Mouse (Mus musculus): ENCODE data around the gene BC004004. TPM values are rescaled to one million over a fixed set of nuclear protein-coding genes. Genes with fewer than 3 reads are reported as not detected.

BC004004 gene
- 60.0 TPM for polyA plus RNA-seq (2014; fragmentation: Illumina TruSeq; extraction: RNeasy Lipid Tissue Mini Kit (QIAGEN cat#74804))

GRCm38 (mm10) chr17:29268682-29269348 is at the start of gene BC004004:
TSS of gene BC004004 (plus strand) at chr17:29268788.

GRCm38 (mm10) chr17:29237772-29238420 is 30.7 kb upstream of the BC004004 start, which contains the start of gene Cpne5:
TSS of gene Cpne5 (minus strand) at chr17:29238167.

GRCm38 (mm10) chr17:29263840-29264633 is 4.6 kb upstream of the BC004004 start, which contains the start of gene Ppil1:
TSS of gene Ppil1 (minus strand) at chr17:29264186.

GRCm38 (mm10) chr17:29317380-29317779 is 48.8 kb downstream of the BC004004 start, which contains the start of gene Pi16:
TSS of gene Pi16 (plus strand) at chr17:29317680.

GRCm38 (mm10) chr17:29347645-29348256 is 79.2 kb downstream of the BC004004 start, which contains the start of gene Mtch1:
TSS of gene Mtch1 (minus strand) at chr17:29347934.

GRCm38 (mm10) chr17:29360761-29361221 is 92.2 kb downstream of the BC004004 start, which contains the start of gene Fgd2:
TSS of gene Fgd2 (plus strand) at chr17:29360914.

Other genes starting within 250 kb of the BC004004 start
- gene Srsf3, start 236.2 kb upstream of the BC004004 start, polyA plus RNA-seq (2014; fragmentation: Illumina TruSeq; extraction: RNeasy Lipid Tissue Mini Kit (QIAGEN cat#74804)): 744 TPM
- 14.2 TPM for gene Cdkn1a, start 177.8 kb upstream of the BC004004 start, polyA plus RNA-seq (2014; fragmentation: Illumina TruSeq; extraction: RNeasy Lipid Tissue Mini Kit (QIAGEN cat#74804))
- gene Rab44, start 154.6 kb upstream of the BC004004 start, polyA plus RNA-seq (2014; fragmentation: Illumina TruSeq; extraction: RNeasy Lipid Tissue Mini Kit (QIAGEN cat#74804)): not detected
- not detected for gene Cpne5, start 30.6 kb upstream of the BC004004 start, polyA plus RNA-seq (2014; fragmentation: Illumina TruSeq; extraction: RNeasy Lipid Tissue Mini Kit (QIAGEN cat#74804))
- 15.3 TPM for gene Ppil1, start 4.6 kb upstream of the BC004004 start, polyA plus RNA-seq (2014; fragmentation: Illumina TruSeq; extraction: RNeasy Lipid Tissue Mini Kit (QIAGEN cat#74804))
- gene Pi16, start 48.9 kb downstream of the BC004004 start, polyA plus RNA-seq (2014; fragmentation: Illumina TruSeq; extraction: RNeasy Lipid Tissue Mini Kit (QIAGEN cat#74804)): not detected
- gene Mtch1, start 79.1 kb downstream of the BC004004 start, polyA plus RNA-seq (2014; fragmentation: Illumina TruSeq; extraction: RNeasy Lipid Tissue Mini Kit (QIAGEN cat#74804)): 5.7 TPM
- not detected for gene Fgd2, start 92.1 kb downstream of the BC004004 start, polyA plus RNA-seq (2014; fragmentation: Illumina TruSeq; extraction: RNeasy Lipid Tissue Mini Kit (QIAGEN cat#74804))
- gene Pim1, start 222.0 kb downstream of the BC004004 start, polyA plus RNA-seq (2014; fragmentation: Illumina TruSeq; extraction: RNeasy Lipid Tissue Mini Kit (QIAGEN cat#74804)): 17.8 TPM

Measured in ovary, adult 10 weeks (tissue).